Mouse (Mus musculus) erythroblast, adult 5-6 weeks (primary cell): ENCODE measurements around the gene Crlf2. TPM values are rescaled to one million over a fixed set of nuclear protein-coding genes. Genes with fewer than 3 reads are reported as not detected.

ENCODE experiments used
- ATAC-seq: replicated peaks from 2 replicates; pipeline ENCODE4 v1.8.0; 2016; ENCODE audit warnings: moderate number of reproducible peaks, mild to moderate bottlenecking, moderate TSS enrichment, inconsistent platforms; ENCODE audit not compliant: poor library complexity, low FRiP score, severe bottlenecking
- total RNA-seq, 2 experiments: library from RNA; stranded (forward) in 1 of 2; stranded (reverse) in 1 of 2; fragments of 150-400 nt in 1 of 2; fragments of 200-764, 138-1000 nt in 1 of 2; gene quantifications; 2 replicates each; pipeline versions ENCODE4 v1.2.3 to v1.2.4; 2015 to 2017; ENCODE audit warnings: low replicate concordance in 2 of 2

Gene Crlf2
- 5.4 TPM in 1 of 2 replicates, not detected in the other for total RNA-seq (2015; ENCODE audit: low replicate concordance)
- total RNA-seq (2017; ENCODE audit: low replicate concordance): 2.6 and 2.8 TPM in 2 replicates

- peak; percentile 84 for ATAC-seq
Observed at GRCm38 (mm10) chr5:109558404-109559160, at the start of gene Crlf2. TSS of gene Crlf2 (minus strand) at chr5:109558993.

GRCm38 (mm10) chr5:109602585-109602984 is 43.8 kb upstream of the Crlf2 start:
- ATAC-seq: no peak; the same call in 1 of the 2 replicates

GRCm38 (mm10) chr5:109601080-109601479 is 42.3 kb upstream of the Crlf2 start:
- no peak for ATAC-seq

- no peak for ATAC-seq
Observed at GRCm38 (mm10) chr5:109598876-109599275, 40.1 kb upstream of the Crlf2 start.

- no peak for ATAC-seq
Observed at GRCm38 (mm10) chr5:109596647-109597046, 37.9 kb upstream of the Crlf2 start.

- ATAC-seq: no peak
Observed at GRCm38 (mm10) chr5:109562829-109563228, 4.0 kb upstream of the Crlf2 start.

GRCm38 (mm10) chr5:109559191-109559590 is 398 bp upstream of the Crlf2 start:
- ATAC-seq: no peak

- peak; percentile 10; the same call in 1 of the 2 replicates for ATAC-seq
Observed at GRCm38 (mm10) chr5:109558123-109558403, 730 bp downstream of the Crlf2 start.

GRCm38 (mm10) chr5:109557321-109558122 is 1.3 kb downstream of the Crlf2 start:
- ATAC-seq: peak; percentile 43

- ATAC-seq: peak; percentile 37
Observed at GRCm38 (mm10) chr5:109556591-109557320, 2.0 kb downstream of the Crlf2 start.

GRCm38 (mm10) chr5:109555676-109556571 is 2.9 kb downstream of the Crlf2 start:
- ATAC-seq: no peak

- no peak for ATAC-seq
Observed at GRCm38 (mm10) chr5:109555236-109555675, 3.5 kb downstream of the Crlf2 start.

- no peak for ATAC-seq
Observed at GRCm38 (mm10) chr5:109554091-109555050, 4.4 kb downstream of the Crlf2 start.

GRCm38 (mm10) chr5:109553160-109553930 is 5.4 kb downstream of the Crlf2 start:
- no peak for ATAC-seq

- ATAC-seq: no peak
Observed at GRCm38 (mm10) chr5:109552541-109552940, 6.3 kb downstream of the Crlf2 start.

GRCm38 (mm10) chr5:109552116-109552515 is 6.7 kb downstream of the Crlf2 start:
- ATAC-seq: no peak

GRCm38 (mm10) chr5:109551041-109551765 is 7.6 kb downstream of the Crlf2 start:
- no peak for ATAC-seq
